Mouse (Mus musculus): ENCODE measurements at regions not wholly inside any gene's neighbourhood (a gene's known extent, or its start where the extent isn't known, plus 50 kb on each side); places are given as distances from the start of the nearest gene placed in this dataset.
A peak's percentile ranks its signal among the peaks of the same experiment; 100 is the strongest.

DNA sequence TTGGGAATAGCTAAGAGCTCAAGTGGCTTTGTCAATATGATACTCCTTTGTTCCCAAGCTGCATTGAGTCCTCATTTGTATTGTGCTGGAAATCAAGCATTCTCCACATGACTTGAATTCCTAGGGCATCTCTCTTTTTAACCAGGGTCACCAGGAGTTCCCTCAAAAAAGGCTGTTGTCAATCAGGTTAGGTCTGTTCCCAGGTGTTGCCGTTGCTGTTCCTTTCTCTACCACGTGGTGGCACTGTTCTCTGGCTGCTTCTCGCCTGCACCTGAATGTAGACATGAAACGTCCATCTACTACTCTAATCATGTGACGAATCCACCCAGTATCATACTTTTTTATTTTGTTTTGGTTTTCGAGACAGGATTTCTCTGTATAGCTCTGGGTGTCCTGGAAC lies 118.3 kb downstream of the S1pr1 start:
- peak; percentile 78 for ATAC-seq (ENCODE audit: low TSS enrichment)

- ATAC-seq (ENCODE audit: low TSS enrichment) = no peak
Measured at GRCm38 (mm10) chr3:115590716-115591115, 124.2 kb downstream of the S1pr1 start.

DNA sequence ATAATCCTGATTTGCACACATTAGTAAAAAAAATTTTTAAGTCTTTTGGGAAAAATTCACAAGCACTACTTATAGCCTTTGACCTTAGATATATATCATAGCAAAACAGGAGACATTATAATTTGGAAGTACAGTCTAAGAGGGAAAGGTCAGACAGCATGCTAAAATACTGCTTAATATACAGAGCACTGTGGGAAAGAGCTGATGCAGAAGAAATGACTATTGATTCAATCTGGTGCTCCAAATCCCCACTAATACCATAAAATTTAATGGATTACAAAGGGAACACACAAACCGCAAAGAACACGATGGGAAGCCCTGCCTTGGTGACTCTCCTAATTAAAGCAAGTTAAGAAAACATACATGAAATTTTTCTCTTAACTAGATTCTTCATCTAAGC lies 126.3 kb downstream of the S1pr1 start:
- ATAC-seq (ENCODE audit: low TSS enrichment) = no peak

DNA sequence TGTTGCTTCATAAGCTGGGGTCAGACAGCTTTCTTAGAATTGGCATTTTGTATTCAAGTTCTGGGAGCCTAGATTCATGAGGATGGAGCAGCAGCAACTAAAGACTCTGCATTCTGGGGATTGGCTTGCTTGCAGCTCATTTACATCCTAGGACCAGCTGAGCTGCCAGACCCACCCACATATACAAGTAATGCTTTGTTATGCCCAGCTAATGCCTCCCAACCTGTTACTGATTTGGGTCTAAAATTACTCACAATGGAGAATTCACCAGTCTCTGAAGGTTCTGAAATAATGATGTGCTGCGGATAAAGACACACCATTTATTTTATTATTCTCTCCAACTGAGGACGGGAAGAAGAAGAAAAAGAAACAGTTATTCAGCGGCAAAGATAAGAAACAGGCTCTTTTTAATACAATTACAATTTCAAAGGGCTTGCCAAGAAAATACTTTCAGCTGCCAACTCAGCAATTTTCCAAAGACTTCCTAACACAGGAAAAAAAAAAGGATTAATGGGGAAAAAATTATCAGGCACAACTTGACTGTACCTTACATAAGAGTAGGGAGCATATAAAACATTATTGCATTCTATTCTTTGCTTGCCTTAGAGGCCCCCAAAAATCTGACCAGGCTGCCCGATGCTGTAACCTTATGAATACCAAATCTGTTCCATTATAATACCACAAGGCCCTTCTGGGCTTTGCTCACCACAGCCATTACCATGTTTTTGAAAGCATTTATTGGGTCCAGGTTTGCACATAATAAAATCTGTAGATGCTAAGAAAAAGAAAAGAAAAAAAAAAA lies 134.5 kb downstream of the S1pr1 start:
- peak; percentile 95 for ATAC-seq (ENCODE audit: low TSS enrichment)

DNA sequence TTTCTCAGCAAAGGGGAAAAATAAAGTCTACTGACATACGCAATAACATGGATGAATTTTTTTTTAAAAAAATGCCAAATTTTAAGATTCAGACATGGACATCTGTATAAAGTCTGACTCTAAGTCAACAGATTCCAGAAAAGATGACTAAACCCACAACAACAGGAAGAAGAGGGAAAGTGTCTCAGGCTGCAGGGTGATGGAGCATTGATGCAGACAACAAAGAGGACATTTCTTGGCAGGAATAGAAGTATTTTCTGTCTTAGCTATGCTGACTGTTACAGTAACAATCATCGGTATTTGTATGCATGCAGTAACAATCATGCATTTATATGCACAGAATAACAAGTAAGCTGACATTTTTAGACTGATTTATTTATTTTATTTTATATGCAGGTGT lies 139.5 kb downstream of the S1pr1 start:
- no peak for ATAC-seq (ENCODE audit: low TSS enrichment)

- ATAC-seq (ENCODE audit: low TSS enrichment) = no peak
Measured at GRCm38 (mm10) chr3:115562735-115563134, 152.1 kb downstream of the S1pr1 start.

DNA sequence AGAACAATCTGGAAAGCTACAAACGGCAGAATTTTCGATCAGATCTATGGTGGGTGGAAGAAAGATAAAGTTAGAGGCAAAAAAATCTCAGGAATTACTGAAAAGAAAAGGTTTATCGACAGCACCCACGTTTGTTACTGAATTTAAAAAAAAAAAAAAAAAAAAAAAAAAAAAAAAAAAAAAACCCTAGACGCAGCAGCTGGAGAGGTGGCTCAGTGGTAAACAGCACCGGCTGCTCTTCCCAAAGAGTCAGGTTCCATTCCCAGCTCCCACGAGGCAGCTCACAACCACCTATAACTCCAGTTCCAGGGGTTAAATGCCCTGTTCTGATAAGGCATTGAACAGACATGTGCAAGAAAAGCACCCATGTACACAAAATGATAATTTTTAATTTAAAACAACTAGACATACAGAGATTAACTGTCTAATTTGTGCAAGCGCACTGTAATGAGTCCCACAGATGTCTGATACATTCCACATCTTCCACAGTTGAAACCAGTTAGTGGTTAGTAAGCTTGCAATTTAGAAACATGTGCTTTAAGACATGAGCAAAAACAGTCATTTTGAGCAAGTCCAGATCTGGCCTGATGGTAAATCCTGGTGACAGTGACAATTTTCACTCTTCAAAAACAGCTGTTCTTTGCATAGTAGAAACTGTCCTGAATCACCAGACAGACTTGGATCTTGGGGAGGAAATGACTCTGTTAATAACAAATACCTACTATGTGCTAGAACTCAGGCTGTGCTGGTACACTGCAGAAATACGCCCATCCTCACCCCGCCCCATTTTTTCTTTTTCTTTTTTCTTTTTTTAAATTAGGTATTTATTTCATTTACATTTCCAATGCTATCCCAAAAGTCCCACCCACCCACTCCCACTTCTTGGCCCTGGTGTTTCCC lies 159.8 kb downstream of the S1pr1 start:
- ATAC-seq (ENCODE audit: low TSS enrichment) = no peak

DNA sequence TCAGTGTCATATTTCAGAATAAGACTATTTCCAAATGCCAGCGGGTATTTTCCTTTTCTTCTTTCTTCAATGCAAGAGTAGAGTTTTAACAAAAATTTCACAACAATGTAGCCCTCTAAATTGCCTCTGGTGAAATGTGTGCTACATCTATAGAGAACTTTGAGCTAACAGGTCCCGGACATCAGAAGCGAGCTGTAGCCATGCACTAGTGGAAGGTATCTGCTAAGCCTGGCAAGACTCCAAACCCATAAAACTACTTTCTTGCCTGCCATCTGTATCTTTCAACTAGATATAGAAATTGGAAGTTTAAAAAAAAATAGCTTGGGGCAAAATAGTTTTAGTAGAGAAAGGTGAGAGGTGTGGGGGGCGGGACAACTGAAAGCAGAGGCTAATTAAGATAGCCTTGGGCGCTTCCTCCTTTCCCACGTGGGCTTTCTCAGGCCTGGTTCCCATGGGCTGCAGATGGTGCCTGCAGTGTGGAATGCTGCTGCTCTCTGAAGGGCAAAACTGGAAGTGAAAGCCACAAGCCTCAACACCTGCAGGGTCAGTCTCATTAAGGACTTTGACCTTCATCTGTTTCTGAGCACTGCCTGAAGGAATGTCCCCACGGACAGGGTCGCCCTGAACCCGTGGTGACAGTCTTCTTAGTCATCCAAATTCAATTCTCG lies 160.9 kb downstream of the S1pr1 start:
- ATAC-seq (ENCODE audit: low TSS enrichment) = peak; percentile 62; the same call in 1 of the 2 replicates

GRCm38 (mm10) chr3:115541789-115542188 lies 173.1 kb downstream of the S1pr1 start:
- peak; percentile 97 for ATAC-seq (ENCODE audit: low TSS enrichment)

DNA sequence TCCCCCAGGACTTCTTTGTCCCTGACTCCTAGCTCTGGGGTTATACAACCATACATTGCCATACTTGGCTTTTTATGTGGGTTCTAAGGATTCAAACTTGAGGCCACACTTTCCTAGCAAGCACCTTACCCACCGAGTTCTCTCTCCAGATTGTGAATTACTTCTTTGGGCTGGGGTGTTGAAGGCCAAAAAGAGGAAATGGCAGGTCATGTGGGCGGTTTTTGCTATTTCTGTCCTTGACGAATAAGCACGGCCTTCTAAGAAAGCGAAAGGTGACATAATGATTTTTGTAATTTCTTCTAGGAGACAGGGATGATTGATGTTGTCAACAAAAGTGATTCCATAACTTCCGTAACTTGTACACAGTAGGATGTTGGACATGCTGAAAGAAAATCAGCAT lies 176.5 kb downstream of the S1pr1 start:
- no peak for ATAC-seq (ENCODE audit: low TSS enrichment)

DNA sequence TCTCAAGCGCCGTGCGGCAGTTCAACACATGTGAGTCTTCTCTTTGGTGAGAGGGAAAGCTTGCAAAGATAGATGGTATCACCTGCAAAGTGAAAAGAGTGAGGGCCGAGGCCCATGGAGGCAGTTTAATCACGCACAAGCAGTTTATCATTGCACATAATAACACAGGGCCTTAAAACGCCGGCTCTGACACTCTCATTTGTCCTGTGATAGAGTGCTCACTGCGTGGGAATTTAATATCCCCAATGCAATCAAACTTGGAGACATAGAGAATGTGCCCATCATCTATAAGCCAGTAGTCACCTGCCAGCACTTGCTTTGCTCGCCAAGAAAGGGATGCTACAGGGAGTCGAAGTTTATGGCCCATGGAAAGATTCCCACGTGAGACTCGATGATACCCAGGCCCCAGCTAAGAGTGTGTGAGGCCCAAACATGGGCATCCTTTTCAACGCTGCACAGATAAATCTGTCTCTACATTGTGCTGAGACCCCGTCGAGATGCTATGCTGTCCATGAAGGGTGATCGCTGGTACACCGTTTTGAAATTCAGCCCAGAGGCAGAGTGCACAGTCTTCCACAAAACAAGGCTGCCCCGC lies 182.6 kb downstream of the S1pr1 start:
- no peak for ATAC-seq (ENCODE audit: low TSS enrichment)

GRCm38 (mm10) chr3:115530441-115530840 lies 184.4 kb downstream of the S1pr1 start:
- ATAC-seq (ENCODE audit: low TSS enrichment) = no peak

GRCm38 (mm10) chr3:115529918-115530317 lies 185.0 kb downstream of the S1pr1 start:
- 0 out of 2 replicates have a peak, but pooled peaks have one; percentile 41 for ATAC-seq (ENCODE audit: low TSS enrichment)

GRCm38 (mm10) chr3:115523515-115523914 lies 191.4 kb downstream of the S1pr1 start:
- ATAC-seq (ENCODE audit: low TSS enrichment) = no peak

DNA sequence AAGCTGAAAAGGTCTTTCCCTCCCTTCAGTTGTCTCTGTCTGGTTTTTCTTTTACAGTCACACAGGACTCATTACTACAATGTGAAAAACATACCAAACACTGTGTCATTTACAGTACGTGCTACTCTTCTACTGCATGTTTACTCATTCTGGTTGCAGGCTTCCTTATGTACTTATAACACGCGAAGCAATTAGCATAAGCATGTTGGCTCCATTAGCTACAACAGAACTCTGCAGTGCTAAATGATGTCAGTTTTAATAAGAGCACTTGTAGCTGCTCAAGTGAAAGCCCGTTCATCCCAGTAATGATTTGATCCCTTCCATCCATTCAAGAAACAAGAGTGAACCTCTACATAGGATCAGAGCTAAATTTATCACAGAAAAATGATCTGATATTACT lies 199.2 kb downstream of the S1pr1 start:
- ATAC-seq (ENCODE audit: low TSS enrichment) = no peak

DNA sequence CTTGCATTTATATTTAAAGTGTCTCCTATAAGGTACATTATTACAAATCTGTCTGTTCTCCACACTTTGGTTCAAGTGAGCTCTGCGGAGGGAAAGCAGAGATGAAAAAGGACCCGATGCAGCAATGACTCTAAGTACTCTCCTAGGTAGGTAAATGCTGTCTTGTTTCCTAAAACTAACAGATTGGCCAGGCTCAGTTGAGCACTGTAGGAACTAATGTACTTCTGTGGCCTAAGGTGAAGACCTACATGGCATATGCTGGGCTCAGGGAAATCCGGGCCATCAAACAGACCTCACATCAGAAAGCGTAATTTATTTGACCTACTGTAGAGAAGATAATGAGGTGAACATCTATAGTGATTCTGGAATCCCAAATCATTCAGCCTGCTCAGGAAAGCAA lies 205.2 kb downstream of the S1pr1 start:
- no peak for ATAC-seq (ENCODE audit: low TSS enrichment)

GRCm38 (mm10) chr3:115497420-115497819 lies 217.5 kb downstream of the S1pr1 start:
- no peak for ATAC-seq (ENCODE audit: low TSS enrichment)

GRCm38 (mm10) chr3:115496110-115496509 lies 218.8 kb downstream of the S1pr1 start:
- ATAC-seq (ENCODE audit: low TSS enrichment) = peak; percentile 98

DNA sequence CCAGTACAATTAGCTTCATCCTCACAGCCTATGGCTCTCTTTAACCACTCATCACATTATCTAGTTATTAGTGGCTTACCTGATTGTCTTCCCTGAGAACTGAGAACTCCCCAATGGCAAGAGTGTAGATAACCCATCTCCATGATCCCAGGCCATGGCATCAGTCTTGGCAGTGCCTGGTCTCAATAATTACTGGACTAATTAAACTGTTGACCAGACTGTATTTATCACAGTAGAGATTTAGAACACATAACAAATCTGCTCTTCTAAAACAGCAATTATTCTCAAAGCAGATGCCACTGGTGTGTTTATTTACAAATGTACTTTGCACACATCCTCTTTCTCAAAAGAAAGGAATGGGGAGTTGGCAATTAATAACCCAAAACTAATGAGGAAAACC lies 219.2 kb downstream of the S1pr1 start:
- ATAC-seq (ENCODE audit: low TSS enrichment) = no peak

DNA sequence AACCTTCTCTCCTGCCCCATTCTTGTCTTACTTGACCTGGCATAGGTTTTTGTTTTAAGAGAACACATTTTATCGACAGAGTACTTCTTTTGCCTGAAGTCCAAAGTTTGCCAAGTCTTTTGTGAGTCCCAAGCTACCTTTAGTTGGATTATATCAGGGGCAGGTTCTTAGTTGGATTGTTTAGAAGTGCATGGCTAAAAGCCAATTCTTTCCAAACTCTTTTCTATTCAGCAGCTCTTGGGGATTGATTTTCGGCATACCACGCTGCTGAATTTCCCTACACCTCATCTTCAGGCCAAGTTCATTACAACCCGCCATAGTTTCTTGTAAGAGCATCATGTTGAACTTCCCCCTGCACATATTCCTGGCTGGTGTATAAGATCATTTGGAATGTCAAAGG lies 245.9 kb downstream of the S1pr1 start:
- ATAC-seq (ENCODE audit: low TSS enrichment) = no peak

DNA sequence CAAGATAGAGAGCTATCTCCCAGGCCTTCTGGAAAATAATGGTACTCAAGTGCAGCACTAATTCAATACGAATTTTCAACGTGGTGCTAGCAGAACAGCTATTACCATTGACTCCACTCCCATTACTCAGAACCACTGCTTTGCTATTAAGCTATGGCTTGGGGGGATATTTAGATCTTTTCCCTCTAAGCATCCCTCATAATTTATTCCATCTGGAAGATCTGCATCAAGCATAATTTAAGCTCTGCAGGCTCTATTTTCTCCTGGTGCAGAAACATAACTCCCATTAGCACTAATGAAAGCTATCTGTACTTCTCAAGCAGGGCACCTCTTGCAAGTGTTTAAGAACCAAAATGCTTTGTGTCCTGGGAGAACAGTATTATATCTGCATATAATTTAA lies 247.0 kb downstream of the S1pr1 start:
- no peak for ATAC-seq (ENCODE audit: low TSS enrichment)

DNA sequence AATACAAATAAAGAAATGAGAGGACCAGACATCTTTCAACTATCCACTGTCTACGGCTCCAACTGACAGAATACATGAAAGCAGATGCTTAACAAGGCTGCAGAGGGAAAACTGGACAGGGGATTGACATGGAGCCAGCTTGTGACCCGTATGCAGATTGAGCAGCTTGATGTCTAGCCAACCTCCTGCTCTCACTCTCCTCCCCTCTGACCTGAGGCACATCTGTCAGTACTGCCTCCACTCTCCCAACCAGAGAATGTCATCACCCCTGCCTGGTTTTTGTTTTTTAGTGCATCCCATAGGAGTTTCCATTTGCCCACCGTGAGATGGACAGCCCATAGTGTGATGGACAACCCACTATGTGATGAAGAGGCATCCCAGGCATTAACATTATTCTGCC lies 252.2 kb downstream of the S1pr1 start:
- no peak for ATAC-seq (ENCODE audit: low TSS enrichment)

All from frontal cortex, adult (tissue).